Mouse (Mus musculus) brown adipose tissue, adult 24 weeks (tissue): Measurements from ENCODE around the gene Mex3b. TPM values are rescaled to one million over a fixed set of nuclear protein-coding genes. Genes with fewer than 3 reads are reported as not detected.

ENCODE experiments used
- H3K27ac ChIP-seq: fragments of 200-500 bp; replicated peaks from 2 replicates; pipeline ENCODE4 v1.5.1; 2012; ENCODE audit warnings: low read depth, mild to moderate bottlenecking, low read length
- H3K4me1 ChIP-seq: fragments of 200-500 bp; 2 replicates; pipeline ENCODE4 v1.6.1; 2012; ENCODE audit warnings: low read length, mixed read lengths; ENCODE audit not compliant: control insufficient read depth, insufficient read depth, insufficient read length
- H3K4me3 ChIP-seq: fragments of 200-500 bp; 2 replicates; pipeline ENCODE4 v1.5.1; 2012; ENCODE audit warnings: low read depth, mild to moderate bottlenecking, low read length, moderate library complexity; ENCODE audit not compliant: insufficient read depth
- polyA plus RNA-seq: library from polyadenylated mRNA; stranded (reverse); fragments of >200 nt; gene quantifications from 2 replicates; pipeline ENCODE4 v1.2.4, GENCODE M21; 2012; ENCODE audit not compliant: missing spikeins, insufficient read depth, insufficient read length

Gene Mex3b
- 0.67 and 0.83 TPM in 2 replicates for polyA plus RNA-seq

GRCm38 (mm10) chr7:82867271-82868121, at the start of gene Mex3b:
Gene Mex3b, plus strand, starts transcription at chr7:82867333.
- no peaks in the 10 kb centered on the region for H3K4me1 ChIP-seq
- peak within 1 kb of the TSS; percentile 98 for H3K4me3 ChIP-seq
- peak within 1 kb of the TSS; percentile 84 for H3K27ac ChIP-seq

GRCm38 (mm10) chr7:82819541-82819940, 47.6 kb upstream of the Mex3b start:
- Histone ChIP-seq H3K27ac (no peak overlapping the region), H3K4me3 (no peak overlapping the region), H3K4me1 (no peaks in the 10 kb centered on the region)

GRCm38 (mm10) chr7:82820661-82821060, 46.5 kb upstream of the Mex3b start:
- no peak overlapping the region for H3K27ac ChIP-seq
- no peak overlapping the region for H3K4me3 ChIP-seq
- no peaks in the 10 kb centered on the region for H3K4me1 ChIP-seq

GRCm38 (mm10) chr7:82821501-82821900, 45.6 kb upstream of the Mex3b start:
- no peak overlapping the region for H3K27ac ChIP-seq
- no peaks in the 10 kb centered on the region for H3K4me1 ChIP-seq
- H3K4me3 ChIP-seq, result no peak overlapping the region

- H3K27ac ChIP-seq, result no peak overlapping the region
- H3K4me3 ChIP-seq, result no peak overlapping the region
- H3K4me1 ChIP-seq, result no peaks in the 10 kb centered on the region
Observed at GRCm38 (mm10) chr7:82822528-82822927, 44.6 kb upstream of the Mex3b start.

GRCm38 (mm10) chr7:82828193-82828592, 38.9 kb upstream of the Mex3b start:
- Histone ChIP-seq H3K4me1 (no peaks in the 10 kb centered on the region), H3K27ac (no peak overlapping the region), H3K4me3 (no peak overlapping the region)

- H3K4me3 ChIP-seq, result no peak overlapping the region
- H3K27ac ChIP-seq, result no peak overlapping the region
- no peaks in the 10 kb centered on the region for H3K4me1 ChIP-seq
Observed at GRCm38 (mm10) chr7:82829516-82829915, 37.6 kb upstream of the Mex3b start.

- H3K4me3 ChIP-seq, result no peak overlapping the region
- H3K4me1 ChIP-seq, result no peaks in the 10 kb centered on the region
- no peak overlapping the region for H3K27ac ChIP-seq
Observed at GRCm38 (mm10) chr7:82834471-82834870, 32.7 kb upstream of the Mex3b start.

- H3K4me1 ChIP-seq, result no peaks in the 10 kb centered on the region
- H3K4me3 ChIP-seq, result no peak overlapping the region
Observed at GRCm38 (mm10) chr7:82838414-82838813, 28.7 kb upstream of the Mex3b start.

GRCm38 (mm10) chr7:82838965-82839675, 28.0 kb upstream of the Mex3b start:
- no peak overlapping the region for H3K27ac ChIP-seq
- no peaks in the 10 kb centered on the region for H3K4me1 ChIP-seq
- H3K4me3 ChIP-seq, result no peak overlapping the region

More at GRCm38 (mm10) chr7:82838414-82838813, 28.7 kb upstream of the Mex3b start:
- no peak overlapping the region for H3K27ac ChIP-seq

GRCm38 (mm10) chr7:82842222-82842920, 24.8 kb upstream of the Mex3b start:
- no peak overlapping the region for H3K4me3 ChIP-seq
- no peak overlapping the region for H3K27ac ChIP-seq
- no peaks in the 10 kb centered on the region for H3K4me1 ChIP-seq

GRCm38 (mm10) chr7:82850756-82851155, 16.4 kb upstream of the Mex3b start:
- Histone ChIP-seq H3K27ac (no peak overlapping the region), H3K4me1 (no peaks in the 10 kb centered on the region), H3K4me3 (no peak overlapping the region)

- Histone ChIP-seq H3K4me3 (no peak overlapping the region), H3K4me1 (no peaks in the 10 kb centered on the region), H3K27ac (no peak overlapping the region)
Observed at GRCm38 (mm10) chr7:82851670-82852069, 15.5 kb upstream of the Mex3b start.

- Histone ChIP-seq H3K4me1 (no peaks in the 10 kb centered on the region), H3K4me3 (no peak overlapping the region), H3K27ac (no peak overlapping the region)
Observed at GRCm38 (mm10) chr7:82854195-82854766, 12.9 kb upstream of the Mex3b start.

- Histone ChIP-seq H3K4me1 (no peaks in the 10 kb centered on the region), H3K27ac (no peak overlapping the region), H3K4me3 (no peak overlapping the region)
Observed at GRCm38 (mm10) chr7:82858611-82859010, 8.5 kb upstream of the Mex3b start.
